Mouse (Mus musculus) embryonic fibroblast, embryonic 13.5 days (primary cell): ENCODE results near the gene E130114P18Rik.

ENCODE experiments used
- CTCF ChIP-seq: IDR thresholded peaks from 2 replicates; pipeline ENCODE4 v1.5.1; 2011; ENCODE audit warnings: mild to moderate bottlenecking, control low read depth, low read length, moderate library complexity, borderline replicate concordance; ENCODE audit not compliant: insufficient read depth
- POLR2A ChIP-seq: IDR thresholded peaks from 2 replicates; pipeline ENCODE4 v1.6.1; 2011; ENCODE audit warnings: low read depth, mild to moderate bottlenecking, control low read depth, low read length, moderate library complexity

DNA sequence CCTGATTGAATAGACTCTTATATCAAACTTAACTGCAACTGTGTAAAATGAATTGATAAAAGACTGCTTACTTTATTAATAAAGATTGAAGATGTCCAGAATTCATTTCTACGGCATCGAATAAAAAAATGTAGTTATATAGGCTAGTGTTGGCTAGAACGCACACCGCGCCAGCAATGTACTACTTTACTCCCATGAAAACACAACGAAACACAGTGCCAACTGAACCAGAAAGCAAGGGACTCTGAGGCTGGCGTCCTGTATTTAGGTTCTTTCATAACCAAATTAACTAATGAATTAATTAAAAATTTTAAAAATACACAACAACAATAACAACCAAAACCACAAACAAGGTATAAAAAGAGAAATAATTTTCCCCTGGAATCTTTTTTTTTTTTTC is 197.0 kb downstream of the E130114P18Rik start:
- TF ChIP-seq POLR2A (no peak), CTCF (no peak)
